Mouse (Mus musculus) c-Kit-positive CD71-positive TER-119-positive erythroid progenitor cells, embryonic 14.5 days (primary cell): ENCODE results near the gene Cnot10.

Source experiments
- DNase-seq: peaks from one replicate; pipeline ENCODE4 v3.0.0-alpha.2; 2013; ENCODE audit warnings: low spot score

The Cnot10 gene

DNA sequence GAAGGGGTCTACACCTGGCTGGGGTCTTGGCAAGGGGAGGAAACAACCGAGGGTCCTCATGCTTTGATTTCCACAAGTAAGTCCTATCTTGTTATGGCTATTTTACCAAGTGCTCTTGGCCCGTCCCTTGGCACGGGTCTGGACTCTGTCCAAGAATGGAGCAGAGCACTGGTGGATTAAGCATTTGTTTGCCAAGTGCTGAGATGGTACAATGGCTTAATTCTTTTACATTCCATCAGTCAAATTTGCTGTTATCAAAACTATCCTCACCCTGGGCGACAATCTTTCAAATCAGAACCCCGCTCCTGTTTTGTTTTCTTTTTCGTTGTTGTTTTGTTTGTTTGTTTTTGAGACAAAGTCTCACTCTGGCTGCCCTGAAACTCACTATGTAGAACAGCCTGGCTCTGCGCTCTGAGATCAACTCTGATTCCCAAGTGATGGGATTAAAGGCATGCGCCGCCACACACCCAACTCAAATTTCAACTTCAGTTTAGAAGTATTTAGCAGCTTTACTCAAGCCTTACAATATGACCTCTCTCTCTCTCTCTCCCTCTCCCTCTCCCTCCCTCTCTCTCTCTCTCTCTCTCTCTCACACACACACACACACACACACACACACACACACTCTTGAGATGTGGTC, 95.1 kb downstream of the Cnot10 start:
- DNase-seq: no peak

DNA sequence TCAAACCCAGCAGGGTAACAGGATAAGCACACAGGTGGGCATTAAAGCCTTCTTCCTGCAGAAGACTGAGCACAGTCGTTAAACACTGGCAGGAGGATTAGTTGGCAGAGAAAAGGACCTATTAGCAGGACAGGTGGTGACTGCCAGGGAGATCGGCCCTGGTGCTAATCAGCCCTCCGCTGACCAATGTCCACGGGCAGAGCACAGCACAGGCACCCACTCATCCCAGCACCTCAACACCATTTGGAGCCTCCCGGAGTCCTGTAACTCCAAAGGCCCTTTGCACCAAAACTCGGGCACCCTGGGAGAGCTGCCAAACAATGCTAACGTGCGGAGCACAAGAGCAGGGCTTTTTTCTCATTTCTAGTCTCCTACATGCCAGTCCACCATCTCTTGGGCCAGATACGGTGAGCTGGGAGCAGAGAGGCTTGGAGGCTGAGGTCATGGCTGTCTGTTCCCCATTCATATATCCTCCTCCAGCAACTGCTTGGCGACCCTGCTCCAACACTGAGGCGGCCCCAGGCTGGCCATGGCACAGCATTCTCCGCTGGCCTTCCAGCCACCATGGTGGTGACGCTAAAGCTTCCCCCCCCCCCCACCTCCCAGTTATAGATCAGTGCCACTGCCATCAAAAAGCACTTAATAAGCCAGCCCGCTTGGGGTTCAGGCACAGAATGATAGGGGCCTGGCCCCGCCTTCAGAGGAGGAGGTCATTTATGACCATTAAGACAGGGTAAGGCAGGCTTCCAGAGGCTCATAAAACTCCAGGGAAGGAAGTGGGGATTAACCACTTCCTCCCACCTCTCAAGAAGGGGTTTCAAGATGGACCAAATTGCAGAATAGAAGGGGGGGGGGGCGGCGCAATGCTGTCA, 95.9 kb downstream of the Cnot10 start:
- DNase-seq: no peak

DNA sequence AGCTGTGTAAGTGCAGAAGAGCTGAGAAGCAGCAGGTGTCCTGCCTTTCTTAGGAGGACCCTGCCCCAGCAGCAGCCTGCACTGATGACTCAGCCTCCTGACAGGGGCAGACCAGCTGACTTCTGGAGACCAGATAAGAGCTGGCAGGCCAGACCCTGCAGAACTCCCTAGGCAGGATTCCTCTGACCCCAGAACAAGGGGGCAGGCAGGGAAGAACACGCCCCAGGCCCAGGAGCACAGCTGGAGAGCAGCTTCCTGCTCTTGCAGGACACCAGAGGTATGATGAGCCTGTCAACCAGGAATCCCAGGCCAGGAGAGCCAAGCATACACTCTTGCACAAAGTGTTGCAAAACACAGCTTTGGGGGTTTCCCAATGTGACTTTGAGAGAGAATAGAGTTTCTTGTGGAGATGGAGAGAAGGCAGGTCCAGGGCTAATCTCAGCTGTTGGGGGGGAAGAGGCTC, 98.7 kb downstream of the Cnot10 start:
- no peak for DNase-seq

DNA sequence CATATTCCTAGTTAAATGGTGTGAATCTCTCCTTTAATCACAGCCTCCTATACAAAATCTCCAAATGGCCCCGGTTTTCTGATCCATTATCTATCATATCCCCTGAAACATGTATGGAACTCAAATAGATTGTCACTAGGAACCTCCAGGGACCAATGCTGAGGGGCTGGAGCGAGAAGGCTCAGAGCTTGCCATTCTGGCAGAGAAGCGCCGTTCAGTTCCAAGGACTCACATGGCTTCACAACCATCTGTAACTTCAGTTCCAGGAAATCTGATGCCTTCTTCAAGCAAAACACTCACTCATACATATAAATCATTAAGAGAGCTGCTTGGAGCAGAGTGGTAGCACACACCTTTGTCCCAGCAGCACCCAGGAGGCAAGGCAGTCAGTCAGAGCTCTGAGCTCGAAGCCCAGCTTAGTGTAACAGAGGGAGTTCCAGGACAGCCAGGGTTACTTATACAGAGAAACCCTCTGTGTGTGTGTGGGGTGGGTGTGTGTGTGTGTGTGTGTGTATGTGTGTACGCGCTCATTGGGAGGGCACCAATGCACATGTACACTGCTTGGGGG, 100.9 kb downstream of the Cnot10 start:
- DNase-seq: no peak

DNA sequence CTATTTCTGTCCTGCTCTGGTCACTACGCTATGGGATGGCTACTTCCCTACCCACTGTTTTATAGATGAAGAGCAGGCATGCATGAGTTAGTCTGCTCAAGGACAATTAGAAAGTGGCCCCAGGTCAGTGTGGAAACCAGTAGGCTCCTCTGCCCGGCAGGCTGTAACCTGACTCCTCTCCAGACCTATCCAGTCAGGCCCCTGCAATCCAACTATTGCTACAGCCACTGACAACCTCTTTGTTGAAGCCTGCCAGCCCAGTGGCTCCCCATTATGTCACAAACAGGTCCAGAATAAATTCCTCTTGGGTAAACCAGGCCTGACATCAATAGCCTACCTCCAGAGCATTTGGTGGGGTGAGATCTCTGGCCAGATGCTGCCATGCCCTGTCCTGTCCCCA, 103.4 kb downstream of the Cnot10 start:
- no peak for DNase-seq
